Mouse (Mus musculus): ENCODE data around the gene Gm28557.

- TF ChIP-seq CTCF (IDR thresholded peaks at IDR 0.05) (no peak), EP300 (IDR thresholded peaks at IDR 0.05; ENCODE audit: insufficient read depth, low read depth, low read length) (no peak), POLR2A (IDR thresholded peaks at IDR 0.05; ENCODE audit: insufficient read depth, low read depth, low read length) (peak; percentile 39; the same call in 1 of the 2 replicates)
Observed at GRCm38 (mm10) chr13:67060786-67061358, 47.5 kb downstream of the Gm28557 start, which contains the start of gene Zfp712.

All from heart, adult 2 months (tissue).